Mouse (Mus musculus) ES-E14 (cell line): ENCODE results near the gene Fam214a. TPM values are rescaled to one million over a fixed set of nuclear protein-coding genes. Genes with fewer than 3 reads are reported as not detected.
A peak's percentile ranks its signal among the peaks of the same experiment; 100 is the strongest.

Experiments used
- DNase-seq: peaks from one replicate; pipeline ENCODE4 v3.0.0-alpha.2; 2013; ENCODE audit warnings: low read depth, low spot score
- H3K27ac ChIP-seq: 2 replicates; pipeline ENCODE4 v1.5.1; 2012; ENCODE audit warnings: low read depth, mild to moderate bottlenecking, low read length, moderate library complexity, mixed read lengths; ENCODE audit not compliant: poor library complexity, insufficient read depth, severe bottlenecking
- H3K36me3 ChIP-seq: 2 replicates; pipeline ENCODE4 v1.6.1; 2012; ENCODE audit warnings: mild to moderate bottlenecking, low read length, moderate library complexity, mixed read lengths; ENCODE audit not compliant: control insufficient read depth, poor library complexity, insufficient read depth, severe bottlenecking
- H3K4me1 ChIP-seq, 2 experiments: fragments of 150-350 bp in 1 of 2; sonication (generic) in 1 of 2; 2 replicates each; pipeline ENCODE4 v1.6.1; 2012; ENCODE audit warnings: low read length in 2 of 2, mild to moderate bottlenecking in 1 of 2, mixed read lengths in 1 of 2; ENCODE audit not compliant: control insufficient read depth in 2 of 2, insufficient read depth in 2 of 2, poor library complexity in 1 of 2
- H3K4me3 ChIP-seq, 2 experiments: fragments of 150-350 bp in 1 of 2; sonication (generic) in 1 of 2; 2 replicates each; pipeline ENCODE4 v1.5.1; 2012; ENCODE audit warnings: low read length in 2 of 2, low read depth in 1 of 2, mild to moderate bottlenecking in 1 of 2, mixed read lengths in 1 of 2; ENCODE audit not compliant: insufficient read depth in 1 of 2, poor library complexity in 1 of 2, severe bottlenecking in 1 of 2
- H3K9ac ChIP-seq: 2 replicates; pipeline ENCODE4 v1.6.1; 2012; ENCODE audit warnings: low read depth, mild to moderate bottlenecking, low read length, mixed read lengths; ENCODE audit not compliant: poor library complexity, insufficient read depth, severe bottlenecking
- H3K9me3 ChIP-seq: fragments of 150-350 bp; sonication (generic); 2 replicates; pipeline ENCODE4 v1.6.1; 2012; ENCODE audit warnings: low read depth, mild to moderate bottlenecking, low read length; ENCODE audit not compliant: control insufficient read depth, insufficient read depth
- CHD2 ChIP-seq: IDR thresholded peaks from 2 replicates; pipeline ENCODE4 v1.6.1; 2014; ENCODE audit warnings: mild to moderate bottlenecking, low read depth, low read length, inconsistent platforms
- HCFC1 ChIP-seq: IDR thresholded peaks from 2 replicates; pipeline ENCODE4 v1.6.1; 2012; ENCODE audit warnings: low read length, inconsistent platforms, borderline replicate concordance; ENCODE audit not compliant: insufficient read depth
- MAFK ChIP-seq: IDR thresholded peaks from 2 replicates; pipeline ENCODE4 v1.6.1; 2014; ENCODE audit warnings: mild to moderate bottlenecking, low read depth, low read length, inconsistent platforms; ENCODE audit not compliant: insufficient read depth
- ZC3H11A ChIP-seq: IDR thresholded peaks from 2 replicates; pipeline ENCODE4 v1.6.1; 2012; ENCODE audit warnings: low read depth, mild to moderate bottlenecking, inconsistent platforms, low read length, borderline replicate concordance
- ZNF384 ChIP-seq: IDR thresholded peaks from 2 replicates; pipeline ENCODE4 v1.6.1; 2012; ENCODE audit warnings: low read depth, low read length, inconsistent platforms
- in situ Hi-C, 2 experiments: fragments of 600-800 bp; cut with MboI; formaldehyde crosslinking; loops; one replicate each; pipeline ENCODE4 v1.15.1; 2025; ENCODE audit warnings: low sequenced_read_pairs in 2 of 2, inconsistent platforms in 1 of 2; ENCODE audit not compliant: unreplicated experiment in 2 of 2
- total RNA-seq: library from RNA; depleted of rRNA; stranded (reverse); fragments of 300-350 nt; gene quantifications from 2 replicates; pipeline ENCODE4 v1.2.3, GENCODE M21; 2012

The Fam214a gene
- total RNA-seq, 1 experiment = 5.2 TPM

DNA sequence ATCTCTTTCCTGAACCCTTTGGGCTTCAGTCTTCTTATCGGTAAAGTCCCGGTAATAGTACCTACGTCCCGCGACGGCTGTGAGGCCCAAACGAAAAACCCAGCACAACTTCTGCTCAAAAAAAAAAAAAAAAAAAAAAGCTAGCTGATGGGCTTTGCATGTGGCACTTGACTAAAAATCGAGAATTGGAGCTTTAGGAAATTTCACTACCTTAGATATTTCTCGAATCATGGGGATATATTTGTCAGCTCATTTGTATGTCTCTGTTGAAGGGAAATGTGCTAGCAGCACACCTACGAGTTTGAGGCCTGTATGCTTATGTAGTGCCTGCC, 85.6 kb downstream of the Fam214a start:
- Histone ChIP-seq H3K27ac (peak overlapping the region; percentile 76), H3K4me1 (peaks cover 0 to 4% of the 10 kb centered on the region in 2 experiments; a peak in 2 of 4 replicates), H3K9ac (peak overlapping the region; percentile 99), H3K9me3 (no peaks in the 10 kb centered on the region), H3K36me3 (peaks cover 4% of the 10 kb centered on the region), H3K4me3 (peak overlapping the region; percentile 99)
- in situ Hi-C loops = no loop called here
- no peak for TF ChIP-seq ZC3H11A
- TF ChIP-seq ZNF384 = peak; percentile 41; the same call in 1 of the 2 replicates
- DNase-seq = no peak

DNA sequence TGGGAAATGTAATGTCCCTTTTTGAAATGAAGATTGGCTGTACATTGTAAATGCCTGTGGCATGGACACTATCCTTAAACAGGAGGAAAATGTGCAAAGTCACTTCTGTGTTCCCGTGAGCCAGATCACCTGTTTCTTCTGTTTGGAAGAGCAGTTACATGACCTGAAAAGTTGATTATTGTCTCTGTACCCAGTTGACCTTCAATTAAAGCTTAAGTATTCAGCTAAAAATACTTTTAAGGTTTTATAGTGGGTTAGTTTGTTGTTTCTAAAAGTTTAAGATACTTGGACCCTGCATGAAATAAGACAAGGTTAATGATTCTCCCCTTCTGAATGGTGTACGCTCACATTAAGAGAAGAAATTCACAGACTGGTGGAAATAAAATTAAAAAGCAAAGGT, 87.9 kb downstream of the Fam214a start:
- no peak for TF ChIP-seq MAFK
- no peak for TF ChIP-seq CHD2
- no peak for DNase-seq
- Histone ChIP-seq H3K9ac (no peak overlapping the region), H3K4me1 (peaks cover 0 to 4% of the 10 kb centered on the region in 2 experiments; a peak in 2 of 4 replicates), H3K9me3 (no peaks in the 10 kb centered on the region), H3K36me3 (peaks cover 4% of the 10 kb centered on the region), H3K27ac (no peak overlapping the region), H3K4me3 (no peak overlapping the region)
- in situ Hi-C loops = no loop called here

DNA sequence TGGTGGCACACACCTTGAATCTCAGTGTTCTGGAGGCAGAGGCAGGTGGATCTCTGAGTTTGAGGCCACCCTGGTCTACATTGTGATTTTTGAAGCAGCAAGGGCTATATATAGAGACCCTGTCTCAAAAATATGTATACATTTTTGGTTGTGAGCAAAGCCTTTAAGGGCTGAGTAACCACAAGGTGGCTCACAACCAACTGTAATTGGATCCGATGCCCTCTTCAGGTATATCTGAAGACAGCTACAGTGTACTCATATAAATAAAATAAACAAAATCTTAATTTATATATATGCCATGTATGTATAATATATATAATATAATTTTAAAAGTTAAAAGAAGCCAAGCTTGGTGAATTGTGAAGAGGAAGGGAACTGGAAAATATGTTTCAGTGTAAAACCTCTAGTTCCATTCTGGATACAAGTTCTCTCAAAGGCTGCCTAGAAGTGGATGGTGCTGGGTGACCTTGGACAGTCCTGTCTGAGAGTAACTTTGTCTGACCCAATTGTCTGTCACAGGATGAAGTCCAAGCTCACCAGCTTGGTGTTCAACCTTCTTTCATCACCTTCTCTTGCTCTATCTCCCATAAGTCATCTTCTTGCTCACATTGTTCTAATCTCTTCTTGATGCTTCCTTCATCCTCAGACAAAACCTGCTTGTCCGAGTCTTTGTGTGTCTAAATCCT, 89.3 kb downstream of the Fam214a start:
- H3K36me3 ChIP-seq = peaks cover 4% of the 10 kb centered on the region
- H3K27ac ChIP-seq = no peak overlapping the region
- H3K9ac ChIP-seq = no peak overlapping the region
- peaks cover 0 to 4% of the 10 kb centered on the region in 2 experiments; a peak in 1 of 4 replicates for H3K4me1 ChIP-seq
- in situ Hi-C loops = no loop called here
- TF ChIP-seq ZNF384 = no peak
- TF ChIP-seq MAFK = no peak
- no peak for TF ChIP-seq ZC3H11A
- DNase-seq = no peak
- no peaks in the 10 kb centered on the region for H3K9me3 ChIP-seq
- no peak overlapping the region for H3K4me3 ChIP-seq

DNA sequence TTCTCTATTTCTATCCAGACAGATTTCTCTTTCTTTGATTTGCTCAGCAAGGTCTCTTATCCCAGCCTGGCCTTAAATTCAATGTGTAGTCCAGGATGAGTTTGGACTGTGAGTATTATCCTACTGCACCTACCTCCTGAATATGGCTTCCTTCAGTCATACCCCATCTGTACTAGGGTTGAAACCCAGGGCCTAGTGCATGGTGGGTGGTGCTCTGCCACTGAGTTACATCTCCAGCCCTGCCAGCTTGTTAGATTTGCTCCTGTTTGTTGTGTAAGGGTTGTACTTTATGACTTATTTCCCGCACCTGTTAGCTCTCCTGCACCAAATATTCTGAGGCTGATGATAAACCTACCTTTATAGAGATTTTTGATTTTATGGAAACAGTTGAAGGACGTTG, 90.5 kb downstream of the Fam214a start:
- TF ChIP-seq HCFC1 = no peak
- TF ChIP-seq CHD2 = no peak
- TF ChIP-seq ZNF384 = no peak
- no peak for TF ChIP-seq ZC3H11A
- no peak for TF ChIP-seq MAFK
- H3K9me3 ChIP-seq = no peaks in the 10 kb centered on the region
- no peak overlapping the region for H3K9ac ChIP-seq
- no peak overlapping the region for H3K4me3 ChIP-seq
- in situ Hi-C loops = no loop called here
- no peak for DNase-seq
- H3K27ac ChIP-seq = no peak overlapping the region
- peaks cover 4% of the 10 kb centered on the region for H3K36me3 ChIP-seq
- peaks cover 0 to 4% of the 10 kb centered on the region in 2 experiments; a peak in 1 of 4 replicates for H3K4me1 ChIP-seq

DNA sequence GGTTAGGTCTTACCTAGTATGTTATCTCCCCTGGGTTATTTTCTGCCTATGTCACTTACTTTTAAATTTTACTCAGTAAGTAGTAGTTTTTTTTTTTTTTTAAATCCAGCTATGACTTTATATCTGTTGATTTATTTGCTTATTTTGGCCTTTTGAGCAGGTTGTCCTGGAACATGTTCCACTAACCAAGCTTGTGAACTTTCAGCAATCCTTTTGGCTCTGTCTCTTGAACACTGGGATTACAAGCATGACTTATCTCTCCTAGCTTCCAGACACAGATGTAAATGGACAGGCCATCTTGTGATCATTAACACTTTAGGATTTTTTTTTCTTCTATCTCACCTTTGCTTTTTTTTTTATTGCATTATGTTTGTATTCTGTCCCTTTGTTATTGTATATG, 94.4 kb downstream of the Fam214a start:
- no peak for DNase-seq
- no peak overlapping the region for H3K27ac ChIP-seq
- H3K4me3 ChIP-seq = no peak overlapping the region
- TF ChIP-seq CHD2 (no peak), ZNF384 (no peak)
- in situ Hi-C loops = no loop called here
- no peak overlapping the region for H3K9ac ChIP-seq
- no peaks in the 10 kb centered on the region for H3K9me3 ChIP-seq
- no peaks in the 10 kb centered on the region for H3K4me1 ChIP-seq
- peaks cover 2% of the 10 kb centered on the region for H3K36me3 ChIP-seq
